Mouse (Mus musculus) G1E (cell line): ENCODE data around the gene Arhgef10l.

Experiments used
- CTCF ChIP-seq: IDR thresholded peaks from 2 replicates; pipeline ENCODE4 v1.5.1; 2012; ENCODE audit warnings: low read depth, low read length, inconsistent platforms, mixed read lengths
- TAL1 ChIP-seq: conservative IDR thresholded peaks from 2 replicates; pipeline ENCODE4 v1.6.1; 2012; ENCODE audit warnings: low read depth, low read length, inconsistent platforms, mixed read lengths

DNA sequence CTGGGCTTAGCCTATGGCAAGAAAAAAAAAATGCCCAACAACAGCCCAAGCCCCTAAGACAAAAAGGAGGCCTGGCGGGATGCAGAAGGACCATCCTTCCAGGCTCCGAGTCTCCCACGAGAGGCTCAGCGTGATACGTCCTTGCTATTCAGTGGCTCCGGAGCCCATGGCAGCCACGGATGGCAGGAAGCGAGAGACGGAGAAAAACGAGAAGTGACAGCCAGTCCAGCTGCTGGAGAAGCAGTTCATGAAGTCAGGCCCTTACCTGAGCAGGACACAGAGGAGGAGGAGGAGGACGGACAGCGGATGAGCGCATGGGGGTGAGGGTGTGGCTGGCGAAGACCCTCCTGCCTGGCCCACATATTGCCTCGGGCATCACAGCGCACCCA, 84.5 kb downstream of the Arhgef10l start:
- TF ChIP-seq CTCF: no peak
- no peak for TF ChIP-seq TAL1
